Mouse (Mus musculus) embryonic fibroblast, embryonic 13.5 days (primary cell): ENCODE measurements around the gene BC051019.

Source experiments
- CTCF ChIP-seq: IDR thresholded peaks from 2 replicates; pipeline ENCODE4 v1.5.1; 2011; ENCODE audit warnings: mild to moderate bottlenecking, control low read depth, low read length, moderate library complexity, borderline replicate concordance; ENCODE audit not compliant: insufficient read depth
- POLR2A ChIP-seq: IDR thresholded peaks from 2 replicates; pipeline ENCODE4 v1.6.1; 2011; ENCODE audit warnings: low read depth, mild to moderate bottlenecking, control low read depth, low read length, moderate library complexity

GRCm38 (mm10) chr7:109768699-109769383 is 45.2 kb upstream of the BC051019 start:
- TF ChIP-seq POLR2A (no peak), CTCF (no peak)
